Mouse (Mus musculus) cerebellum, postnatal 10 days (tissue): ENCODE results near the gene Hist1h4k.
A peak's percentile ranks its signal among the peaks of the same experiment; 100 is the strongest.

Source experiments
- DNase-seq, 2 experiments: peaks; one replicate each; pipeline ENCODE4 v3.0.0; 2021; ENCODE audit warnings: mixed read lengths in 2 of 2

The Hist1h4k gene

DNA sequence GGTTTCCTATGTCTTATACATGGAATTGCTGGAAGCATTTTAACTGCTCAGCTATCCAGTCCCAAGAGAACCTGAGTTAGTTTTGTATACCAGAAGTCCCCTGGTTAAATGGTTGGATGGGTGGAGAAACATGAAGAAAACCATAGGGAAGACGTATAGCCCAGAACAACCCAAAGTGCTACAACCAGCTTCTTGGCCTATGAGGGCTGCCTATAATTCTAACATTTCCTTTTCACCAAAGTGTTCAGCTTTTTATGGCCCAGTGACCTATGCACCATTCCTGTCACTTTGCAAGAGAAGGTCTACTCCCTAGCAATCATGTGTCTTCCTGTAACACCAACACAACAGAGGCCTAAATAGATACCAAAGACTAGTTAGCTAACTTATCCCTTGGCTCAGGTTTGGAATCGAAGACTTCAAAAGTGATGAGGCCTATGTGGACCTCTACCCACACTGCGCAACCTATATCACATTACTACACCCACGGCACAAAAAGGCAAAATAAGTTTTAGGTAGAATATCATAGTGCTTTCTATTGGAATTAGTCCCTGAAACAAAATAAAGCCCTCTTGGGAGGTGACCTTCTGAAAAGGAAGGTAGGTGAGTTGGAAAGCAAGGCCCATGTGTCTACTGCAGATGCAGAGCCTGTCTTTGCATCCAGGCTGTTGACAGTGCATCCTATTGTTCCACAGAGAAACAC lies 31.8 kb downstream of the Hist1h4k start:
- no peak for DNase-seq

DNA sequence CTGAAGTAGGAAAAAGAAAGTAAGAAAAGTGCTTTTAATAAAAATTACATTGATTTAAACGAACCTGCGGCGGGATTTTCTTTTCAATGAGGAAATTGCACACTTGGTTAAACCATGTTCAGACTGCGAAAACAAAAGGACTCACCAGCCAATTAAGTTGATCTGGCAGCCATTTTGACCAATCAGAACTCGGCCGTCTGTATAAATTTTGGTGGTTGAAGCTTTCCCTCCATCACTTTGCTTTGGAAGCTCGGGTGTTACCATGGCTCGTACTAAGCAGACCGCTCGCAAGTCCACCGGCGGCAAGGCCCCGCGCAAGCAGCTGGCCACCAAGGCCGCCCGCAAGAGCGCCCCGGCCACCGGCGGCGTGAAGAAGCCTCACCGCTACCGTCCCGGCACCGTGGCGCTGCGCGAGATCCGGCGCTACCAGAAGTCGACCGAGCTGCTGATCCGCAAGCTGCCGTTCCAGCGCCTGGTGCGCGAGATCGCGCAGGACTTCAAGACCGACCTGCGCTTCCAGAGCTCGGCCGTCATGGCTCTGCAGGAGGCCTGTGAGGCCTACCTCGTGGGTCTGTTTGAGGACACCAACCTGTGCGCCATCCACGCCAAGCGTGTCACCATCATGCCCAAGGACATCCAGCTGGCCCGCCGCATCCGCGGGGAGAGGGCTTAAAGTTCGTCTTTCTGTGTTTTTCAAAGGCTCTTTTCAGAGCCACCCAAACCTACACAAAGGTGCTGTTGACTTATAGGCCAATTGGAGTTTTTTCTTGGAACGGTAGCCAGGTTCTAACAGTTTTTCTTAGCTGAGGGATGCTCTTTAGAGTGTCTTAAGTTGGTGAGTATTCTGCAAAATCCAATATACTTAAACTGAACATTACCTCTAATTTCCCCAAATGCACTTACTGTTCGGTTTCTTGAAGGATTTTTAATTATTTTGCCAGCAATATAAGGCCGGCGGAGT lies 32.6 kb downstream of the Hist1h4k start, which contains the start of gene Hist1h3h:
Gene Hist1h3h (plus strand): TSS at position 263 of the 961 bp plus-strand sequence.
- DNase-seq = peak; percentile 90 to 91

DNA sequence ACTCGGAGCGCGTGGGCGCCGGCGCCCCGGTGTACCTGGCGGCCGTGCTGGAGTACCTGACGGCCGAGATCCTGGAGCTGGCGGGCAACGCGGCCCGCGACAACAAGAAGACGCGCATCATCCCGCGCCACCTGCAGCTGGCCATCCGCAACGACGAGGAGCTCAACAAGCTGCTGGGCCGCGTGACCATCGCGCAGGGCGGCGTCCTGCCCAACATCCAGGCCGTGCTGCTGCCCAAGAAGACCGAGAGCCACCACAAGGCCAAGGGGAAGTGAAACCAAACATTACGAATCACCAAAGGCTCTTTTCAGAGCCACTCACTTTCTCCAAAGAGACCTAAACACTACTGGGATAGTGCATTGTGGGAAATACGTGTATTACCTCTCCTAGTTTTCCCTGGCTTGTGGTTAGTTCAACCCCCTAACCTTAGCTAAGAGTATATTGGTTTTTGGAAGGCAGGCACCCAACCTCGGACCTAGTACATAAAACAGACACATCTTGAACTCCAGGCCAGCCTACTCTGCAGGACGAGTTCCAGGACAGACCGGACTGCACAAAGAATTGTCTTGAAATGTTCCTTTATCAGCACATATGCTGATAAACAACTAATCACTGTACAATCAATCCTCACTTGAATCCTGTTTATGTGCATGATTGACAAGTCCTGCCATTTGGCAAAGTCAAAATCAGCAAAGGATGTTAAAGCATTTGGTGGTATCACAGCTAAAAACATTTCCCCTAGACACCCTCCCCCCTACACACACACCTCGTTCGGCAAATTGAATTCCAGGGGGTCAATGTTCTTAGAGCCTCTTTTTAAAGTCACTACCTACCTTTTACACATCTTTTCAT lies 33.5 kb downstream of the Hist1h4k start:
- DNase-seq = peak; percentile 10 to 39

DNA sequence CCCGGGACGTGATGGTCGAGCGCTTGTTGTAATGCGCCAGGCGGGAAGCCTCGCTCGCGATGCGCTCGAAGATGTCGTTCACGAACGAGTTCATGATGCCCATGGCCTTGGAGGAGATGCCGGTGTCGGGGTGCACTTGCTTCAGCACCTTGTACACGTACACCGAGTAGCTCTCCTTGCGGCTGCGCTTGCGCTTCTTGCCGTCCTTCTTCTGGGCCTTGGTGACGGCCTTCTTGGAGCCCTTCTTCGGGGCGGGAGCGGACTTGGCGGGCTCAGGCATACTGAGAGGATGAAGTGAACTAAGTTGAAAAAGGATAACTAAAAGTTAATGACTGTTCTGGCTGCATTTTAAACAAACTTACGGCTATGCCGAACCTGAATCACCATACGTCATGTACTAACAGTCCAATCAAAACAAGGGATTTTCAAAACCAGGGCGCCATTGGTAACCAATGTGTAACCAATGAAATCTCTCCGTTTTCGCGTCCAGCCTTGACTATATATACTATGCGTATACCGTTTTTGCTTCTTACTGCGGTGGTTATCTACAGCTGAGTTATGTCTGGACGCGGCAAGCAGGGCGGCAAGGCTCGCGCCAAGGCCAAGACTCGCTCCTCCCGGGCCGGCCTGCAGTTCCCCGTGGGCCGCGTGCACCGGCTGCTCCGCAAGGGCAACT lies 34.3 kb downstream of the Hist1h4k start, which contains the start of the genes Hist1h2bl and Hist1h2ai:
Gene Hist1h2bl (minus strand): TSS at position 280 of the 676 bp plus-strand sequence.
Gene Hist1h2ai (plus strand): TSS at position 559 of the 676 bp plus-strand sequence.
- DNase-seq = peak; percentile 86 to 89

DNA sequence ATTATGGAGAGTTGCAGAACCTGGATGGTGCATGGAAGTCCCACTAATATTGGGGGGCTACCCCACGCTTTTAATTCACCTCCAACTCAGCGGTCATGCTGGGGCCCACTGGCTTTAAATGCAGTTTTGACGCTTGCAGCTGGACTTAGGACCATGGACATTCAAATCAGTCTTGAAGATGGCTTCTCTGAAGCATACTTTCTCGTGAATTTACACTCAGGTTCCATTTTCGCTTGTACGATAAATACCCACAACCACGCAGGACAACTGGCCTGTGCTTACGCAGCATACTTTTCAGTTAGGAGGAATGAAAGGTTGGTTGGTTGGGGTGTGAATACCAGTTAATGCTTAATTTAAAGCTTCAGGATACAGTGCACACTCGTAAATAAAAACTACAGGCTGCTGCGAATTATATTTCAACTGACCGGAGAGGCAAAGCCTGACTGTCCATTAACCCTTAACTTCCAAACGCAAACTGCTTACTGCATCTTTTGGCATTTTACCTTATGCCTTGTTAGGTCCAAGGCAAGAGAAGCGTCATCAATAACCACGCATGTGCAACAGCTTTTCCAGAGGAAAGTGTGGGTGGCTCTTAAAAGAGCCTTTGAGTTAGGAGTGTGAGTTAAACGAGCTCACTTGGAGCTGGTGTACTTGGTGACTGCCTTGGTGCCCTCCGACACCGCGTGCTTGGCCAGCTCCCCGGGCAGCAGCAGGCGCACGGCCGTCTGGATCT lies 35.0 kb downstream of the Hist1h4k start:
- DNase-seq = peak; percentile 5 to 37

GRCm38 (mm10) chr13:21714725-21715124 lies 35.6 kb downstream of the Hist1h4k start:
- peak; percentile 68 to 77 for DNase-seq

DNA sequence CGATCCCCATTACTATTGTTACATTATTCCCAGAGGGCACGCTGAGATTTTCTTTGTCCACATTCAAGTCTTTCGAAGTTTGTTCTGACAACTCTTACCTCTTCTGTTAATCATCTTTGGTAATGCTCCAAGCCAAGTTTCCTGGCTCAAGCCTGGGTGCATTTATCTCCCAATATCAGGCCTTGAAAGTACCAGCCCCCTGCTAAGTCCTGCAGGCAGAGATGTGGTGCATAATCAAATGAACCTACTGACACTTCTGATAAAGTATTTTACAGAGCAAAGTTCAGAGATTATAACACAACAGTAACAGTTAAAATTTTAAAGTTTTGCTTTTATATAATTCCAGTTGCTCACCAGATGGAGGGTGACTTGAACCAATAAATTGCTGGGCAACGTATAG lies 38.6 kb downstream of the Hist1h4k start:
- DNase-seq = no peak

DNA sequence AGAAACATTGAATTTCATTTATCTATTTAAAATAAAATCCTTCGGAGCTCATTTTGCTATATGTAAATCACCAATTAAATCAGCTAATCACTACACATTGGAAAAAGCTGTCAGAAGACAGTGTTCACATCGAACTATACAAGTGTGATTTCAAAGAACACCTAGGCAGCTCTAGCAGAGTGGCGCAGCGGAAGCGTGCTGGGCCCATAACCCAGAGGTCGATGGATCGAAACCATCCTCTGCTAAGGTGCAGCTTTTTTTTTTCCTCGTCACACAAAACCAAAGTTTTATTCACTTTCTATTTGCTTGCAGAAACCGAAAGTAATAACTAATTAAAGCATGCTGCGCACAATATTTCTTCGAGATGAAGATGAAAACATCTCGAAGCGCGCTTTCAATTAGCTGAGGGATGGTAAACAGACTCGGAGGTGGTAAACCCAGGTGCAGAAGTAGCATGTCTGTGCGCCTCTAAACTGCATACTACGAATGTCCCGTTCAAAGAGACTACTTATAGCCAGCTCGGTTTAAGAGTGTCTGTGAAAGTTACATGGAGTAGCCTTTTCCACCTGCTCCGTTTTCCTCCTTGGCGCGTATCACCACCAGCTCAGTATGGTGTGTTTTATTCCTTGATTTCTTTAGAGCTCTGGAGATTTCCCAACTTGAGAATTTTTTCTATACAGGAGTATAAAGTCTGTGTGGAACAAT lies 39.3 kb downstream of the Hist1h4k start:
- DNase-seq = peak; percentile 85 to 90

DNA sequence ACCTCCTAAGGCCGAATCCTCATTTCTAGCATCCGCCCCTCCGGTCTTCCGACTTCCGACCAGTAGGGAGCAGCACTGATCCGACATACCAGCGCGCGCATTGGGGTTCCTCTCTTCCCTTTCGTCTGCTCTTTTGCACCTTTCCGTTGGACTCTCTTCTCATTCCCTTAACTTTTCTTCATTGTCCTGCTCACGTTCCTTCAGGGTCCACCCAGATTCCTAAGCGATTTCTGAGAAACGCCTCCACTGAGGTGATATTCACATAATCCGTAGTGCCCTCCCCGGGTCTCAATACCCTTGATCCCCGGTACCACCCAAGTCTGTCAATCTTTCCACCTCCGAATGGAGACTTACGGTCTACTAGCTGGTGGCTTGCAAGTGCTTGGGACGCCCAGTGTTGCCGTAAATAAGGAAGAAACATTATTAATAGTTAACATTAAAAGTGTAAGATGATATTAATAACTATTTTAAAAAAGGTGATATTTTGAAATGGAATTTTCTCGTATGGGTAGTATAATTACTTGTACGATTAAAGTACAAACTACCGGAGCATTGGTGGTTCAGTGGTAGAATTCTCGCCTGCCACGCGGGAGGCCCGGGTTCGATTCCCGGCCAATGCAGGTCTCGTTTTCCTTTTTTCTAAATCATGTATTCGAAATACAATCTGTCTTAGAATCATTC lies 40.1 kb downstream of the Hist1h4k start:
- DNase-seq = peak; percentile 96

GRCm38 (mm10) chr13:21706669-21707068 lies 43.6 kb downstream of the Hist1h4k start:
- no peak for DNase-seq
